Mouse (Mus musculus) midbrain, embryonic 12.5 days (tissue): ENCODE results near the gene Bcl2l1. TPM values are rescaled to one million over a fixed set of nuclear protein-coding genes. Genes with fewer than 3 reads are reported as not detected.

Experiments
- ATAC-seq: fragments of 200-750 bp; cut with Nextera tagmentation; 2 replicates; pipeline ENCODE4 v1.8.0; 2017; ENCODE audit warnings: low read depth, moderate TSS enrichment, moderate library complexity; ENCODE audit not compliant: low FRiP score
- H3K27ac ChIP-seq: fragments of 300-500 bp; sonication (generic); replicated peaks from 2 replicates; pipeline ENCODE4 v1.5.1; 2016; ENCODE audit warnings: mild to moderate bottlenecking
- H3K27me3 ChIP-seq: fragments of 300-500 bp; sonication (generic); 2 replicates; pipeline ENCODE4 v1.6.1; 2016; ENCODE audit warnings: mild to moderate bottlenecking
- H3K36me3 ChIP-seq: fragments of 300-500 bp; sonication (generic); 2 replicates; pipeline ENCODE4 v1.6.1; 2016
- H3K4me1 ChIP-seq: fragments of 300-500 bp; sonication (generic); 2 replicates; pipeline ENCODE4 v1.6.1; 2016
- H3K4me2 ChIP-seq: fragments of 300-500 bp; sonication (generic); replicated peaks from 2 replicates; pipeline ENCODE4 v1.6.1; 2016; ENCODE audit warnings: mild to moderate bottlenecking, moderate library complexity
- H3K4me3 ChIP-seq: fragments of 300-500 bp; sonication (generic); 2 replicates; pipeline ENCODE4 v1.5.1; 2016; ENCODE audit warnings: mild to moderate bottlenecking
- H3K9ac ChIP-seq: fragments of 300-500 bp; sonication (generic); replicated peaks from 2 replicates; pipeline ENCODE4 v1.6.1; 2016; ENCODE audit warnings: mild to moderate bottlenecking, moderate library complexity
- H3K9me3 ChIP-seq: fragments of 300-500 bp; sonication (generic); 2 replicates; pipeline ENCODE4 v1.6.1; 2016; ENCODE audit warnings: mild to moderate bottlenecking
- WGBS: fragments of 180-500 bp; shearing (Covaris S2); methylation state at CpG from one replicate; pipeline ENCODE4 v1.1.7; 2016; 5-methylcytosine and 5-hydroxymethylcytosine counted together
- polyA plus RNA-seq: library from polyadenylated mRNA; unstranded; fragments of >200 nt; fragmentation: Nextera tagmentation; extraction: Ambion mirVana; gene quantifications from 2 replicates; pipeline ENCODE4 v1.2.1, GENCODE M21; 2016

Gene Bcl2l1
- polyA plus RNA-seq, 1 experiment from 2014 or later = 156 TPM

DNA sequence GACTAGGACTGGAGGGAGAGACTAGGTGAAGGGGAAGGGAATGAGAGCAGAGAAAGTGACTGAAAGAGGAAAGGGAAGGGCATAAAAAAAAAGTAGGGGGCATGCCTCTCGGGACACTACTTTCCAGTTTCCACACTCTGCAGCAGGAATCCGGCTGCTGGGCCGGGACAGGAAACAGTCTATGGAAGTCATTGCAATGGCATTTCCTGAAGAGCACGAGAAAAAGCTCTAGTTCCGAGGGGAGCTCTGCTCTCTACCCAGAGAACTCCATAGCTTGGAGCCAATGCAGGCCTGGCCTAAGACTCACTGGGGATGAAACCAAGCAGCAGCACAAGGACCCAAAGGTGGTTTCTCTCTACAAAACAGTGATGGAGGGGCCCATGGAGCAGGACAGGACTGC, 10.5 kb downstream of the Bcl2l1 start:
- H3K9me3 ChIP-seq = no peaks in the 10 kb centered on the region
- no peak overlapping the region for H3K4me3 ChIP-seq
- peaks cover 45% of the 10 kb centered on the region for H3K36me3 ChIP-seq
- WGBS = 78% methylated on average over 5 of the region's 5 CpGs
- 0 out of 2 replicates have a peak overlapping the region, but pooled peaks have one; percentile 46 for H3K27ac ChIP-seq
- H3K4me2 ChIP-seq = no peak overlapping the region
- no peak for ATAC-seq
- H3K4me1 ChIP-seq = peaks cover 53% of the 10 kb centered on the region
- H3K9ac ChIP-seq = no peak overlapping the region
- H3K27me3 ChIP-seq = no peaks in the 10 kb centered on the region

GRCm38 (mm10) chr2:152820369-152820768, 11.2 kb downstream of the Bcl2l1 start:
- peak overlapping the region; percentile 46 for H3K27ac ChIP-seq
- H3K27me3 ChIP-seq = no peaks in the 10 kb centered on the region
- H3K4me2 ChIP-seq = no peak overlapping the region
- H3K36me3 ChIP-seq = peaks cover 42% of the 10 kb centered on the region
- no peak for ATAC-seq
- no peak overlapping the region for H3K4me3 ChIP-seq
- H3K9ac ChIP-seq = no peak overlapping the region
- H3K9me3 ChIP-seq = no peaks in the 10 kb centered on the region
- 11% methylated on average over 2 of the region's 2 CpGs for WGBS
- H3K4me1 ChIP-seq = peaks cover 48% of the 10 kb centered on the region

- Histone ChIP-seq H3K9ac (no peak overlapping the region), H3K27ac (peak overlapping the region; percentile 46), H3K36me3 (peaks cover 40% of the 10 kb centered on the region), H3K4me2 (no peak overlapping the region), H3K4me1 (peaks cover 43% of the 10 kb centered on the region), H3K4me3 (no peak overlapping the region), H3K27me3 (no peaks in the 10 kb centered on the region), H3K9me3 (no peaks in the 10 kb centered on the region)
- ATAC-seq = no peak
- WGBS = 63% methylated on average over 4 of the region's 4 CpGs
Measured at GRCm38 (mm10) chr2:152819926-152820325, 11.6 kb downstream of the Bcl2l1 start.

- no peaks in the 10 kb centered on the region for H3K9me3 ChIP-seq
- no peak for ATAC-seq
- 92% methylated on average over 3 of the region's 3 CpGs for WGBS
- peaks cover 40% of the 10 kb centered on the region for H3K36me3 ChIP-seq
- no peak overlapping the region for H3K27ac ChIP-seq
- H3K9ac ChIP-seq = no peak overlapping the region
- H3K4me1 ChIP-seq = peaks cover 42% of the 10 kb centered on the region
- H3K4me3 ChIP-seq = no peak overlapping the region
- H3K27me3 ChIP-seq = no peaks in the 10 kb centered on the region
- H3K4me2 ChIP-seq = no peak overlapping the region
Measured at GRCm38 (mm10) chr2:152819097-152819624, 12.4 kb downstream of the Bcl2l1 start.

DNA sequence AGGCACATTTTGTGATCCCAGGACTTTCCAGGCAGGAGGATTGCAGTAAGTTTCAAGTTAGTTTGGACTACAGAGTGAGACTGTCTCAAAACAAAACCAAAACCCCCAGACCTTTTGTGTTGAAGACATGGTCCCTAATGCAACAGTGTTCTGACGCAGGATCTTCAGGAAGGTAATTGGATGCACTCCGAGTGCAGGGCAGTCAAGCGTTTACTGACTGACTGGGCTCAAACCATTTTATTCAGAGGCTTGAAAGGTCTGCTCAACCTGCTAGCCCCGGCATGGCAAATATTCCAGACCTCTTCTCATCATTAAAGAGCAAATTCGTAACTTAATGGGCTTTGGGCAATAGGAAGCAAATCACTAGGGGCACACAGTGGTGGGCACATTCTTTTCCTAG, 12.8 kb downstream of the Bcl2l1 start:
- Histone ChIP-seq H3K36me3 (peaks cover 40% of the 10 kb centered on the region), H3K27ac (no peak overlapping the region), H3K9me3 (no peaks in the 10 kb centered on the region), H3K27me3 (no peaks in the 10 kb centered on the region), H3K4me2 (no peak overlapping the region), H3K4me3 (no peak overlapping the region), H3K4me1 (peaks cover 42% of the 10 kb centered on the region), H3K9ac (no peak overlapping the region)
- 55% methylated on average over 5 of the region's 5 CpGs for WGBS
- no peak for ATAC-seq

GRCm38 (mm10) chr2:152817596-152818291, 13.8 kb downstream of the Bcl2l1 start:
- WGBS = 75% methylated on average over 6 of the region's 6 CpGs
- ATAC-seq = no peak
- no peak overlapping the region for H3K4me3 ChIP-seq
- H3K27ac ChIP-seq = peak overlapping the region; percentile 39; the same call in 1 of the 2 replicates
- H3K4me2 ChIP-seq = no peak overlapping the region
- H3K27me3 ChIP-seq = no peaks in the 10 kb centered on the region
- no peaks in the 10 kb centered on the region for H3K9me3 ChIP-seq
- H3K9ac ChIP-seq = no peak overlapping the region
- peaks cover 40% of the 10 kb centered on the region for H3K36me3 ChIP-seq
- peaks cover 42% of the 10 kb centered on the region for H3K4me1 ChIP-seq

DNA sequence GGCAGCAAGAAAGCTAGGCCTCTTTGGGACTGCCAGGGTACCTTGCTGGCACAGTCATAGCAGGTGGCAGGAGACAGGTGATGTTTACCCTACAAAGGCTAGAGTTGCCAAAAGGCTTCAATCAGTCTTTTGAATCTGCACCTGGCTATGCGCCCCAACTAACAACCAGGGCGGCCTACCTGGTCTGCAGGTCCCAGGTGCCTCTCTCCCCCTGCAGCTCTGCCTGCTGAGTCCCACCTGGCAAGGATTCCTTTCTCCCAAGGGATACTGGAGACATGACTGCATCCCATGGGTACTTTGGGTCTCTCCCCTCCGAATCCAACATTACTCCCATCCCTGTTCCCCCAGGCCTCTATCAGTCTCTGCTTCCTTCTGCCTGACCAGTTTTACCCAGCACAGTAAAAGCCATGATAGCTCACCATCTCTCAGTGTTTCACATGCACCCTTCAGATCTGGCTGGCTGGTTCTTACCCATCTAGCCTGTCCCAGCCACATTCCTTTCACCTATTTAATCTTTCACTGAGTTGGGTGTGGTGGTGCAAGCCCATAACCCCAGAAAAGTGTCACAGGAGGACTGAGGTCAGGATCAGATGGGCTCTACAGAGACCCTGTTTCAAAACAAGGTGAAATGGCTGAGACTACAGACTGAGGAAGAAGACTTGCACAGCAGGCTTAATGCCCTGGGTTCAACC, 14.7 kb downstream of the Bcl2l1 start:
- Histone ChIP-seq H3K36me3 (peaks cover 38% of the 10 kb centered on the region), H3K4me1 (peaks cover 48% of the 10 kb centered on the region), H3K27ac (no peak overlapping the region), H3K4me3 (no peak overlapping the region), H3K4me2 (no peak overlapping the region), H3K9me3 (no peaks in the 10 kb centered on the region), H3K9ac (no peak overlapping the region), H3K27me3 (no peaks in the 10 kb centered on the region)
- no peak for ATAC-seq
- WGBS = 82% methylated on average over 3 of the region's 3 CpGs

- Histone ChIP-seq H3K9ac (no peak overlapping the region), H3K27ac (no peak overlapping the region), H3K4me3 (no peak overlapping the region), H3K4me1 (peaks cover 43% of the 10 kb centered on the region), H3K27me3 (no peaks in the 10 kb centered on the region), H3K9me3 (no peaks in the 10 kb centered on the region), H3K36me3 (peaks cover 31% of the 10 kb centered on the region), H3K4me2 (no peak overlapping the region)
- WGBS = 63% methylated on average over 7 of the region's 7 CpGs
- no peak for ATAC-seq
Measured at GRCm38 (mm10) chr2:152815879-152816656, 15.5 kb downstream of the Bcl2l1 start.

- 91% methylated on average over 6 of the region's 6 CpGs for whole genome bisulfite sequencing
- no peaks in the 10 kb centered on the region for H3K27me3 ChIP-seq
- H3K36me3 ChIP-seq = peaks cover 18% of the 10 kb centered on the region
- H3K4me3 ChIP-seq = no peak overlapping the region
- H3K9ac ChIP-seq = no peak overlapping the region
- ATAC-seq = no peak
- peaks cover 28% of the 10 kb centered on the region for H3K4me1 ChIP-seq
- no peak overlapping the region for H3K4me2 ChIP-seq
- no peaks in the 10 kb centered on the region for H3K9me3 ChIP-seq
- H3K27ac ChIP-seq = no peak overlapping the region
Measured at GRCm38 (mm10) chr2:152814213-152814874, 17.2 kb downstream of the Bcl2l1 start.

DNA sequence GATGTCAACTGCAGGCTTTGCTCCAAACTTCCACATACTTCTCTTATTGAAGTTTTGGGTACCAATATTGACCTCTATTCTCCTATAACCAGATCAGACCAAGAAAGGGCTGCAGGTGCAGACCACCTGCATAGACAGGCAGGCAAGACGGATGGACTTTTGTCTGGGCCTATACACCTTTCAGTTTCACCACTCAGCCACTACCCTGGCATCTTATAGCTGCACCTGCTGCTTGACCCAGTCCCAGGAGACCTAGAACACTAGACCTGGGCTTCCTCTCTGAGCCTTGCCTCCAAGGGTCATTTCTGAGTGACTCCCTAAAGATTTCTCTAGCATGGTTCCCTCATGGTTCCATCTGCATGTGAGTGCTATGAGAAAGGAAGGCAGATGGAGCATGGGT, 18.3 kb downstream of the Bcl2l1 start:
- Histone ChIP-seq H3K9ac (no peak overlapping the region), H3K9me3 (no peaks in the 10 kb centered on the region), H3K36me3 (peaks cover 12% of the 10 kb centered on the region; the same call in 1 of the 2 replicates), H3K4me1 (peaks cover 27% of the 10 kb centered on the region), H3K4me2 (no peak overlapping the region), H3K27me3 (no peaks in the 10 kb centered on the region), H3K4me3 (no peak overlapping the region), H3K27ac (no peak overlapping the region)
- 92% methylated on average over 1 of the region's 1 CpGs for WGBS
- no peak for ATAC-seq

GRCm38 (mm10) chr2:152811336-152812165, 20.0 kb downstream of the Bcl2l1 start:
- WGBS = 37% methylated on average over 3 of the region's 3 CpGs
- no peak overlapping the region for H3K4me2 ChIP-seq
- H3K27me3 ChIP-seq = no peaks in the 10 kb centered on the region
- no peak overlapping the region for H3K9ac ChIP-seq
- 0 out of 2 replicates have a peak, but pooled peaks cover 6% of the 10 kb centered on the region for H3K36me3 ChIP-seq
- H3K27ac ChIP-seq = peak overlapping the region; percentile 36
- no peak for ATAC-seq
- H3K9me3 ChIP-seq = no peaks in the 10 kb centered on the region
- H3K4me1 ChIP-seq = peaks cover 14% of the 10 kb centered on the region
- no peak overlapping the region for H3K4me3 ChIP-seq
